Mouse (Mus musculus): ENCODE measurements around the gene Ddx20. TPM values are rescaled to one million over a fixed set of nuclear protein-coding genes. Genes with fewer than 3 reads are reported as not detected.

The Ddx20 gene
- polyA plus RNA-seq, 1 experiment from 2014 or later, result 22.4 TPM

DNA sequence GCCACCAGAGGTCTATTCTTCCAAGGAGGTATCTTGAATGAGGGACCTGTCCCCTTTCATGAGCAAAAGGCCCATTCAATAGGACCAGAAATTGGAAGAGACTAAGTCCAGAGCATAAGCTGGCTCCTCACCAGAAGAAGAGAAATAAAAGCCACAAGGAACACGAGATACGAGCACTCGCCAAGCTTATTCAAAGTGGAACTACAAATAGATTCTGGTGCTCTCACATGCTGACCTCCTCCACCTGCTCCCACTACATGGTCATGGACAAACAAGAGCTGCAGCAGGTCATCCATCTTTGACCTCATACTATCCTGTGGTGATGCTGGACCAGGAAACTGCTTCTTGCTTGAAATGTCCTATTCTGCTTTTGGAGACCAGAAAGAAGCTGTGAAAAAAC lies 54.4 kb downstream of the Ddx20 start:
- H3K4me1 ChIP-seq (ENCODE audit: control insufficient read depth, insufficient read depth, low read length), result no peaks in the 10 kb centered on the region; the same call in 1 of the 2 replicates
- no peak for ATAC-seq (replicated peaks; ENCODE audit: extremely low read depth, insufficient read depth, low FRiP score)
- H3K4me2 ChIP-seq (ENCODE audit: low read depth, low read length), result no peak overlapping the region
- H3K36me3 ChIP-seq (ENCODE audit: control insufficient read depth, insufficient read depth), result no peaks in the 10 kb centered on the region
- 79% methylated on average over 3 of the region's 3 CpGs for WGBS
- no peaks in the 10 kb centered on the region for H3K9me3 ChIP-seq (replicated peaks; ENCODE audit: control insufficient read depth, low read length)
- no peak overlapping the region for H3K4me3 ChIP-seq (ENCODE audit: low read length)
- H3K27ac ChIP-seq (ENCODE audit: low read length), result no peak overlapping the region
- peaks cover 2% of the 10 kb centered on the region; the same call in 1 of the 2 replicates for H3K27me3 ChIP-seq (ENCODE audit: control insufficient read depth, insufficient read depth, low read length)
- no peak overlapping the region for H3K9ac ChIP-seq (ENCODE audit: low read length)

DNA sequence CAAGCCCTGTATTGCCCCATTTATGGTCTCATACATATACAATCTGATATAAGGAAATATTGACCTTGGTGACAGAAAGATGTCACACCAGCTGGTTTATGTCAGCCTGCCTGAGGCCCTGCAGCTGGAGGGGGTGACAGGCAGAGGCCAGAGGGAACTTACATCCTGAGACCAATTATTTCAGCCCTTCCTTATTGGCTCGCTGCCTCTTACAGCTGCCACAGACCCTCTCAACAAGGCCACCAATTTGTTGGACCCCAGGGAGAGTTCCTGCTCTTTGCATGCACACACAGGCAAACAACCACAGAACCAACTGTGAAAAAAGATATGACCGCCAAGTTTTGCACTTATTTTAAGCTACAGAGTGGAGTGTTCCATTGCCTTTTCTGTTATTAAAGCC lies 55.1 kb downstream of the Ddx20 start:
- Histone ChIP-seq H3K36me3 (ENCODE audit: control insufficient read depth, insufficient read depth) (no peaks in the 10 kb centered on the region), H3K9ac (ENCODE audit: low read length) (no peak overlapping the region), H3K9me3 (replicated peaks; ENCODE audit: control insufficient read depth, low read length) (no peaks in the 10 kb centered on the region), H3K27ac (ENCODE audit: low read length) (no peak overlapping the region), H3K4me3 (ENCODE audit: low read length) (no peak overlapping the region), H3K4me1 (ENCODE audit: control insufficient read depth, insufficient read depth, low read length) (no peaks in the 10 kb centered on the region; the same call in 1 of the 2 replicates), H3K27me3 (ENCODE audit: control insufficient read depth, insufficient read depth, low read length) (peaks cover 2% of the 10 kb centered on the region; the same call in 1 of the 2 replicates), H3K4me2 (ENCODE audit: low read depth, low read length) (no peak overlapping the region)
- 34% methylated on average over 2 of the region's 2 CpGs for WGBS
- no peak for ATAC-seq (replicated peaks; ENCODE audit: extremely low read depth, insufficient read depth, low FRiP score)

Other genes starting within 250 kb of the Ddx20 start
- 0.51 and 0.62 TPM in 2 replicates for gene Kcnd3, start 235.2 kb downstream of the Ddx20 start, polyA plus RNA-seq (2015; fragmentation: Nextera tagmentation; extraction: Ambion mirVana)
- 2.9 and 3.3 TPM in 2 replicates for gene Inka2, start 17.0 kb upstream of the Ddx20 start, polyA plus RNA-seq (2015; fragmentation: Nextera tagmentation; extraction: Ambion mirVana)
- gene Rap1a, start 113.8 kb upstream of the Ddx20 start, polyA plus RNA-seq (2015; fragmentation: Nextera tagmentation; extraction: Ambion mirVana), result 80.5 and 98.8 TPM in 2 replicates
- 0.20 and 0.22 TPM in 2 replicates for gene Adora3, start 183.3 kb upstream of the Ddx20 start, polyA plus RNA-seq (2015; fragmentation: Nextera tagmentation; extraction: Ambion mirVana)
- 0.32 TPM in 1 of 2 replicates, not detected in the other for gene Tmigd3, start 183.3 kb upstream of the Ddx20 start, polyA plus RNA-seq (2015; fragmentation: Nextera tagmentation; extraction: Ambion mirVana)
- 0.90 and 1.6 TPM in 2 replicates for gene I830077J02Rik, start 245.1 kb upstream of the Ddx20 start, polyA plus RNA-seq (2015; fragmentation: Nextera tagmentation; extraction: Ambion mirVana)

Measured in heart, embryonic 16.5 days (tissue).